Mouse (Mus musculus) layer of hippocampus, postnatal 36 days (tissue): Measurements from ENCODE around the gene Hopx. TPM values are rescaled to one million over a fixed set of nuclear protein-coding genes. Genes with fewer than 3 reads are reported as not detected.

Experiments
- DNase-seq, 2 experiments: peaks; one replicate each; pipeline ENCODE4 v3.0.0; 2022
- total RNA-seq, 2 experiments: library from RNA; stranded (reverse); gene quantifications; 2 replicates each; pipeline ENCODE4 v1.2.3; 2021

The Hopx gene
- total RNA-seq, 2 experiments from 2014 or later = 85.0 to 92.8 TPM

- no peak for DNase-seq
These were observed 47.6 kb downstream of the Hopx start for GRCm38 (mm10) chr5:77067321-77067720.

GRCm38 (mm10) chr5:77061372-77062038, 53.4 kb downstream of the Hopx start:
- peak; percentile 67 to 70 for DNase-seq

DNA sequence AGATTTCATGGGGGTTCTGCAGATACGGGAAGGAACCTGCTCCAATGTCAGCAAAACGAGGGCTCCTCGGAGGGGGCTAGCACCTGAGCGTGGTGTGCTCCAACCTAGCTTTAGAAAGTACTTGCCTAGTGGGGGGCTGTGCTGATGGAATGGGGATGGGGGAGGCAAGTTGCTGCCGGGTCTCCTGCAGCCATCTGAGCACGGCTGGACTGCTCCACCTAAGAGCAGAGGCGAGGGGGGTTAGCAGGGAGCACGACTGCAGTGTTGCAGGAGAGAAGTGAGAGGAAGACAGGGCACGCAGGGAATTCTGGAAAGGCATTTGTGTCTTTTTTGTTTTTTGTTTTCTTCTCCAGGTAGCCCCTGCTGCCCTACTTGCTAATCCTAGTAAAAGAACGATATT, 54.6 kb downstream of the Hopx start:
- no peak for DNase-seq

- no peak for DNase-seq
These were observed 58.0 kb downstream of the Hopx start for GRCm38 (mm10) chr5:77056881-77057440.

- DNase-seq = no peak
These were observed 62.3 kb downstream of the Hopx start for GRCm38 (mm10) chr5:77052616-77053015.

DNA sequence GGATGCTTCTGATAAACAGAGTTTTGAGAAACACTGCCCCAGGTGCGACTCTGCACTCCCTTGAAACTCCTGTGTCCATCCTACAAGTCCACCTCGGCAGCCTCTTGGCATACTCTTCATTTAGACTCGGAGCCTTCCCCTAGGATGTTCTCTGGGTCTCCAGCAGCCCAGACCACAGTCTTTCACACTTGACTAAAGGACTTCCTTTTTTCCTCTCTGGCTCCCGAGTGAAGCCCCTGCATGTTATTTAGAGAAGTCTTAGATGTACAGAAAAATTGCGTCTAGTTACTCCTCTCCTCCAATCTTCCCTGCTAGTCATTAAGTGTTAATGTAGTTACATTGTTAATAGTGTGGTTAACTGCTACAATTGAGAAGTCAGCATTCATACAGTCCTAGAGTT, 70.6 kb downstream of the Hopx start:
- no peak for DNase-seq

GRCm38 (mm10) chr5:77039391-77039790, 75.5 kb downstream of the Hopx start:
- DNase-seq = no peak

DNA sequence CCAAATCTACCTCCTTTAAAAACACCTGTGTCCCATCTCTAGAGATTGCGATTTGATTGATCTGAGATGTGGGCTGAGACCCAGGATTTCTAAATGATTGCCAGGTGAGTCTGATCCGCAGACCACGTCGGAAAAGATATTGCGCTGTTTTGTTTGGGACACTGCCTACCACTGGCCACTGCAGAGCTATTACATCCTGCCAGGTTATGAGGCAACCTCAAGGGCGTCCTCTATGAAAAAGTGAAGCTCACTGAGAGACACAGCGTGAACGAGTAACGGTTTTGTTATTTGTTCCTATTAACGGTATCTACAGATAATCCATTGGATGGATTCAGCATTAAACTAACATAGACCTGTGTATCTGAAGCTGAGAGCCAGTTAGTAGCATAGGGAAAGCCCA, 76.5 kb downstream of the Hopx start:
- no peak for DNase-seq

Other genes with a start within 250 kb of the Hopx start
- gene Aasdh, start 209.6 kb downstream of the Hopx start, total RNA-seq = 10 to 100 TPM; 23.1 to 27.3 TPM
- gene Paics, start 163.8 kb downstream of the Hopx start, total RNA-seq = 10 to 100 TPM; 84.2 to 92.1 TPM
- gene Ppat, start 163.5 kb downstream of the Hopx start, total RNA-seq = 10 to 100 TPM; 16.3 to 16.5 TPM
- gene Srp72, start 140.4 kb downstream of the Hopx start, total RNA-seq = 100 to 1,000 TPM in 1 of 2 experiments, 10 to 100 TPM in 1; 99.8 to 101 TPM
- not detected for gene Arl9, start 111.1 kb downstream of the Hopx start, total RNA-seq
- gene Thegl, start 99.1 kb downstream of the Hopx start, total RNA-seq = 1 to 10 TPM in 1 of 2 experiments, under 1 TPM in 1; 0.76 to 2.0 TPM
- gene Spink2, start 96.3 kb upstream of the Hopx start, total RNA-seq = not detected
- 1 to 10 TPM; 4.1 to 4.4 TPM for gene Rest, start 150.4 kb upstream of the Hopx start, total RNA-seq
- 10 to 100 TPM; 23.2 to 26.5 TPM for gene Noa1, start 195.0 kb upstream of the Hopx start, total RNA-seq
- gene Polr2b, start 195.0 kb upstream of the Hopx start, total RNA-seq = 10 to 100 TPM; 48.8 to 50.4 TPM